Mouse (Mus musculus) forebrain, embryonic 10.5 days (tissue): ENCODE results near the gene Taf11. TPM values are rescaled to one million over a fixed set of nuclear protein-coding genes. Genes with fewer than 3 reads are reported as not detected.

Source experiments
- DNase-seq: peaks from one replicate; pipeline ENCODE4 v3.0.0-alpha.2; 2017; ENCODE audit warnings: low spot score; ENCODE audit errors: extremely low spot score
- H3K27ac ChIP-seq: fragments of 300-500 bp; sonication (generic); 2 replicates; pipeline ENCODE4 v1.5.1; 2016; ENCODE audit warnings: mild to moderate bottlenecking
- H3K27me3 ChIP-seq: fragments of 300-500 bp; sonication (generic); 2 replicates; pipeline ENCODE4 v1.6.1; 2016; ENCODE audit warnings: mild to moderate bottlenecking; ENCODE audit not compliant: poor library complexity, severe bottlenecking
- H3K36me3 ChIP-seq: fragments of 300-500 bp; sonication (generic); replicated peaks from 2 replicates; pipeline ENCODE4 v1.6.1; 2016; ENCODE audit warnings: mild to moderate bottlenecking, moderate library complexity
- H3K4me1 ChIP-seq: fragments of 300-500 bp; sonication (generic); 2 replicates; pipeline ENCODE4 v1.6.1; 2016
- H3K4me3 ChIP-seq: fragments of 300-500 bp; sonication (generic); 2 replicates; pipeline ENCODE4 v1.5.1; 2016; ENCODE audit warnings: mild to moderate bottlenecking, moderate library complexity
- H3K9me3 ChIP-seq: fragments of 300-500 bp; sonication (generic); 2 replicates; pipeline ENCODE4 v1.6.1; 2016; ENCODE audit warnings: mild to moderate bottlenecking, moderate library complexity
- WGBS: fragments of 180-500 bp; shearing (Covaris S2); methylation state at CpG from one replicate; pipeline ENCODE4 v1.1.7; 2016; 5-methylcytosine and 5-hydroxymethylcytosine counted together
- polyA plus RNA-seq: library from polyadenylated mRNA; unstranded; fragments of >200 nt; fragmentation: Nextera tagmentation; extraction: Ambion mirVana; gene quantifications from 2 replicates; pipeline ENCODE4 v1.2.1, GENCODE M21; 2016

Gene Taf11
- polyA plus RNA-seq, 1 experiment from 2014 or later: 91.4 TPM

DNA sequence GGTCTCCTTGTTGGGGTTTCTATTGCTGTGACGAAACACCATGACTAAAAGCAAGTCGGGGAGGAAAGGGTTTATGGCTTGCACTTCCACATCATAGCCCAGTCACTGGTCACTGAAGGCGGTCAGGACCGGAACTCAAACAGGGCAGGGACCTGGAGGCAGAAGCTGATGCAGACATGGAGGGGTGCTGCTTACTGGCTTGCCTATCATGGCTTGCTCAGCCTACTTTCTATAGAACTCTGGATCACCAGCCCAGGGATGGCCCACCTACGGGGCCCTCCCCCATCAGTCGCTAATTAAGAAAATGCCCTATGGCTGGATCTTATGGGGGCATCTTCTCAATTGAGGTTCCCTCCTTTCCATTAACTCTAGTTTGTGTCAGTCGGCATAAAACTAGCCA, 1.7 kb upstream of the Taf11 start:
- Histone ChIP-seq H3K36me3 (peaks cover 15% of the 10 kb centered on the region), H3K9me3 (no peaks in the 10 kb centered on the region), H3K4me3 (no peak overlapping the region), H3K27ac (no peak overlapping the region), H3K4me1 (peaks cover 40% of the 10 kb centered on the region), H3K27me3 (no peaks in the 10 kb centered on the region)
- no peak for DNase-seq
- WGBS: 90% methylated on average over 7 of the region's 7 CpGs

DNA sequence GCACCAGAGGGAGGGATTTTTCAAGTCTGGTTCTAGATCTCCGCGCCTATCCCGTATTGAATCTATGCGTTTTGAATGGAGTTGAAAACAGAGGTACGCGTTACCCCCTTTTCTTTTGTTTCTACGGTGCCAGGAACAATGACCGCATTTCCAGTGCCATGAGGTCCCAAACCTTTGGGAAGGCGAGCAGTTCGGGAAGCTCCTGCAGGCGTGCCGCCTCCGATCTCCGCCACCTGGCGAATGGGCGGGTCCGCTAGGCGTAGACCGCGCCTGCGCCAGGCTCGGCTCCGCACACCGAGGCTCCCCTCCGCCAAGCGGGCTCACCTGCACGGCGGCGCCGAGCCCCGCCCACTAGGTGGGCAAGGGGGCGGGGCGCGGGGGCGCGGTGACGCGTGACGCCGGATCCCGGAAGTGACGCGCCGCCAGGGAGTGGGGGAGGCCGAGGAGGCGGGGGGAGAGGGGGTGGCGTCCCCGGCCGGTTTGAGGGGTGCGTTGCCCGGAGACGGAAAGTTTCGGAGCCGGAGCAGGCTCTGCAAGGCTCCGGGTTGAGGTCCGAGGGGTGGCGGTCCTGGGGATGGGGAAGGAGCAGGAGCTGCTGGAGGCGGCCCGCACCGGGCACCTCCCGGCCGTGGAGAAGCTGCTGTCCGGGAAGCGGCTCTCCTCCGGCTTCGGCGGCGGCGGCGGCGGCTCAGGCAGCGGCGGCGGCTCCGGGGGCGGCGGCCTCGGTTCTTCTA, 589 bp downstream of the Taf11 start, which contains the start of gene Anks1:
Gene Anks1, plus strand, starts transcription at position 419 of the 734 bp plus-strand sequence.
- H3K27me3 ChIP-seq: no peaks in the 10 kb centered on the region
- no peaks in the 10 kb centered on the region for H3K9me3 ChIP-seq
- under 1% methylated on average over 78 of the region's 78 CpGs for WGBS
- H3K36me3 ChIP-seq: peaks cover 32% of the 10 kb centered on the region
- peaks cover 46% of the 10 kb centered on the region for H3K4me1 ChIP-seq
- peak within 1 kb of the TSS; percentile 91 for H3K27ac ChIP-seq
- DNase-seq: peak; percentile 86
- peak within 1 kb of the TSS; percentile 94 for H3K4me3 ChIP-seq

DNA sequence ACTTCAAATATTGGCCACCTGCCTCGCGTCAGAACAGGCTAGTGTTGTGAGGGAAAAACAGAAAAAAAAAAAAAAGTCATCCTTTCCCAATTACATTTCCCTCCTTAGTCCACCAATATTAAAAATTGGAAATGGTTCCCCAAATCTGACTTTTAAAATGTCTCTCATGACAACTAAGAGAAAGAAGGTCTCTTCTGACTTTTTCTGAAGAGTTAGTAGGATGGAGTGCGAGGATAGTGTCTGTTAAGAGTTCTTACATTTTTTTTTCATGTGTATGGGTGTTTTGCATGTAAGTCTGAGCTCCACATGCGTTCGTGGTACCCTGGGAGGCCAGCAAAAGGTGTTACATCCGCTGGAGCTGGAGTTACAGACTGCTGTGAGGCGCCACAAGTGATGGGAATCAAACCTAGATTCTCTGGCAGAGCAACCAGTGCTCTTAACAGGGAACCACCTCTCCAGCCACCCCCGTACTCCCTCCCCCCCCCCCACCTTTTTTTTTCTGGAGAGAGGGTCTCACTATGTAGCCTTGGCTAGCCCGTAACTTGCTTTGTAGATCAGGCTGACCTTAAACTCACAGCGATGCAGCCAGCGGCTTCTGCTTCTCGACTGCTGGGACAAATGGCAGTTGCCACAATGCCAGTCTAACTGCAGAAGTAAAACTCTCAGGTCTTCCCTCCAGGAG, 1.3 kb downstream of the Taf11 start:
- H3K36me3 ChIP-seq: peaks cover 32% of the 10 kb centered on the region
- under 1% methylated on average over 12 of the region's 12 CpGs for WGBS
- H3K27me3 ChIP-seq: no peaks in the 10 kb centered on the region
- H3K4me1 ChIP-seq: peaks cover 46% of the 10 kb centered on the region
- no peaks in the 10 kb centered on the region for H3K9me3 ChIP-seq
- peak overlapping the region; percentile 94 for H3K4me3 ChIP-seq
- H3K27ac ChIP-seq: peak overlapping the region; percentile 91
- no peak for DNase-seq

DNA sequence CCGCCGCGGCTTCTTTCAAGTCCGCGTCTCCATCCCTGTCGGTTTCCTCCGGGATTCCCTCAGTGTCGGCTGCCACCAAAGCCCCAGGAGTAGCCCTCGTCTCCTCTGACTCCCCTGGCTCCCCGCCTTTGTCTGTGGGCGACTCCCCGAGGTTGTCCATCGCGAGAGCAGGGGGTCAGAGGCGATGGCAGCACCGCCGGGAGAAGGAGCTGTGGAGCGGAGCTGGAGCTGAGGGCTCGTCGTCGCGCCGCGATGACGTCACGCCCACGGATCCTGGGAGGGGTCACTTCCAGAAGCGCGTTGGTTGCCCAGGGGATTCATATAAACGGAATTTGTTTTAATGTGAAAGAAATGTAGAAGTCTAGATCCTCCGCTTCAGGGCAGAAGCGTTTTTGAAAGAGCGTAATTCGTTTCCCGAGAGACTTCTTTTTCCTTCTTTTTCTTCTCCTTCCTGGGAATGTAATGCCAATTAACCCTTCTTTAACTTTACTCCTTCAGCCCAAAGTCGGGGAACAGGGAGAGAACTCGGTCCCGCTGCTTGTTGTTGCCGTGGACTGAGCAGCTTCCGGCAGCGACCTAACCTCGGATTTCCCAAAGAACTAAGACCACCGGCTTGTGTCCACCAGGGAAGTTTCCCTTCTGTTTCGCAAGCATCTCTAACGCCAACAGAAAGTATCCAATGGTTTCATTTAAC, 2.0 kb downstream of the Taf11 start:
- peak; percentile 90 for DNase-seq
- Histone ChIP-seq H3K4me1 (peaks cover 46% of the 10 kb centered on the region), H3K9me3 (no peaks in the 10 kb centered on the region), H3K27ac (peak overlapping the region; percentile 89), H3K36me3 (peaks cover 32% of the 10 kb centered on the region), H3K27me3 (no peaks in the 10 kb centered on the region), H3K4me3 (peak overlapping the region; percentile 94)
- under 1% methylated on average over 45 of the region's 45 CpGs for WGBS

DNA sequence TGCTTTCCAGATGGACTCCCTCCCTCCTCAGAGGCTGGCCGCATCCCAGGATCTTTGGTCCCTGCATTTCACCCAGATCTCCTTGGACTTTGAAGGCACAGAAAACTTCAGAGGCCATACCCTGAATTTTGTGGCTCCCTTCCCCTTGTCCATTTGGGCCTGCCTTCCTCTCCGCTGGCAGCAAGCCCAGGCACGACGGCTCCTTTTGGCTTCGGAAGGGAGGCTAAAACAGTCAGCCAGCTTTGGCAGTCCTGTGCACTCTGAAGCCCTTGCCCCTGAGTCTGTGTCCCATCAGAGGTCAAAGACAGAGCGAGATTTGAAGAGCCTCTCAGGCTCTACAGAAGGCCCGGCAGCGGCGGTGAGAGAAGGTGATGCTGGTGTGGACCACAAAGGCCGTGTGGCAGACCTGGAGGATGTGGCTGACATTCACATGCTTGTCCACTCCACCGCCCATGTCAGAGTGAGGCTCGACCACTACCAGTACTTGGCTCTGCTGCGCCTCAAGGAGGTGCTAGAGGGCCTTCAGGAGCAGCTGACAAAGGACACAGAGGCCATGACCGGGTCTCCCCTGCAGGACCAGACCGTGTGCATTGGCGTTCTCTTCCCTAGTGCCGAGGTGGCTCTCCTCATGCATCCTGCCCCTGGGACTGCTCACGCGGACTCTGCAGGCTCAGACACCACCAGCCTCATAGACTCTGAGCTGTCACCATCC, 23.0 kb downstream of the Taf11 start:
- no peak overlapping the region for H3K27ac ChIP-seq
- WGBS: 86% methylated on average over 19 of the region's 19 CpGs
- peaks cover 93% of the 10 kb centered on the region for H3K36me3 ChIP-seq
- H3K4me1 ChIP-seq: no peaks in the 10 kb centered on the region
- no peaks in the 10 kb centered on the region for H3K9me3 ChIP-seq
- H3K4me3 ChIP-seq: no peak overlapping the region
- DNase-seq: no peak
- no peaks in the 10 kb centered on the region for H3K27me3 ChIP-seq

DNA sequence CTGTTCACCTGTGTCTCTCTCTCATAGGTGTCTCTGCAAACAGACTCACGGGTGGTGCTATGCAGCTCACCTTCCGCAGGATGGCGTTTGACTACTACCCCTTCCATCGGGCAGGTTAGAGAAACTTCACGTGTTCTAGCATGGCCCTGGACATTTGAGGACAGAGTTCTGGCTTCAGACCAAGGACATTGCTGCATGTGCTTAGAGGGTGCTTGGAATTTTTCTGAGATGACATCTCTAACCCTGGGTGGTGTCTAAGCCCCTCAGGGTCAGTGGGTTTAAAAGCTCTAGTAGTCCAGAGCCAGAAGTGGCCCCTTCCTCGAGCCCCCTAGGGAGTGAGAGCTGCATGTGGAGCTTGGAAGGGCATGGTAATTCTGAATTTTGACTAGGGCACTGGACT, 25.6 kb downstream of the Taf11 start:
- H3K9me3 ChIP-seq: no peaks in the 10 kb centered on the region
- no peaks in the 10 kb centered on the region for H3K4me1 ChIP-seq
- DNase-seq: no peak
- no peak overlapping the region for H3K4me3 ChIP-seq
- 94% methylated on average over 6 of the region's 6 CpGs for WGBS
- H3K27ac ChIP-seq: no peak overlapping the region
- peaks cover 94% of the 10 kb centered on the region for H3K36me3 ChIP-seq
- no peaks in the 10 kb centered on the region for H3K27me3 ChIP-seq

DNA sequence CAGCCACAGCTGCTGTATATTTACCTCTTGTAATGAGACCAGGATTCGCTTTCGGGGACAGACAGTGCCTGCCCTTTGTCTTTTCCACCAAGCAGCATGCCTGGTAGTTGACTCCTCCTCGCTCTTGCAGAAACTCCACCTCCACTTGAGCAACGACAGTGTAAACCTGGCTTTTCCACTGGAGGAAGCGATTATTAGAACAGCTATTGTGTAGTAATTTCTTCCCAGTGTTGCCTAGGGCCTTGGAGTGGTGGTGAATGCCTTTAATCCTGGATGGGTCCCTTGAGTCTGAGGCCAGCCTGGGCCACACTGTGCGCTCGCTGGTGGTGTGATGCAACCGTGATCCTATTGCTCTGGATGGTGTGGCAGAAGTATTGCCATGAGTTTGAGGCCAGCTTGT, 26.5 kb downstream of the Taf11 start:
- peaks cover 94% of the 10 kb centered on the region for H3K36me3 ChIP-seq
- WGBS: 93% methylated on average over 8 of the region's 8 CpGs
- DNase-seq: no peak

DNA sequence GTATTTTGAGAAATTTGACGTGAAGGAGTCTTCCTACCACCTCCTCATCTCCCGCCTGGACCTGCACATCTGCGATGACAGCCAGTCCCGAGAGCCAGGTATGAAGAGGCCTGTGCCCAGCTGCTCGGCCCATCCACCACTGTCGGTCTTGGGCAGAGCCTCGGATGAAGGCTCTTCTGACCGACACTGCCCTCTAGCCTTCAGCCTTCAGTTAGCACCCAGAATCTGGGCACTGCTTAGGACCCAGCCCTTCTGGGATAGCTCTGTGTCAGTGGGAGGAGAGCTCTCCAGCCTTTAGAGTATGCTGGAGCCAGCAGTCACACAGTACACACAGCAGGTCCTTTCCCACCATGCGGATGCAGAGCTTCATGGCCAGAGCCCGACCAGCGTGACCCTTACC, 28.1 kb downstream of the Taf11 start:
- no peak for DNase-seq
- 78% methylated on average over 11 of the region's 11 CpGs for WGBS

More for the DNA sequence above, 26.5 kb downstream of the Taf11 start:
- Histone ChIP-seq H3K4me3 (no peak overlapping the region), H3K4me1 (no peaks in the 10 kb centered on the region), H3K27ac (no peak overlapping the region), H3K9me3 (no peaks in the 10 kb centered on the region), H3K27me3 (no peaks in the 10 kb centered on the region)

DNA sequence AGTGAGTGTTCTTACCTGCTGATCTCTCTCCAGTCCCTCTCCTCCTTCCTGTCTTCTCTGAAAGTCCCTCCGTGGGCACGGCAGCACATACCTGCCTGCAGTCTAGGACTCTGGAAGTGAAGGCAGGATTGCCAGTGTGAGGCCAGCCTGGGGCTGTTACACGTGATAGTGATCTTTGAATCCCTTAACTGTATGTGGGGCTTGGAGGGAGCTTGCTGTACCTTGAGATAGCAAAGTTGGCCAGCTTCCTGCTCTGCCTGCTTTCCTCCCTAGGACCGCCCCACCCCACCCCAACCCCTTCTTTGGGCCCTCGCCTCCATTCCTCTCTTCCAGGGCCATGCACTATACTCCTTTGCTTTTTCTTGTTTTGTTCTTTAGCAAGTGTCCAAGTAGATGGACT, 35.1 kb downstream of the Taf11 start:
- Histone ChIP-seq H3K9me3 (no peaks in the 10 kb centered on the region; the same call in 1 of the 2 replicates), H3K27me3 (no peaks in the 10 kb centered on the region), H3K36me3 (peaks cover 25% of the 10 kb centered on the region), H3K4me3 (no peak overlapping the region), H3K4me1 (no peaks in the 10 kb centered on the region), H3K27ac (no peak overlapping the region)
- WGBS: 69% methylated on average over 5 of the region's 5 CpGs
- DNase-seq: no peak

More for the DNA sequence above, 28.1 kb downstream of the Taf11 start:
- Histone ChIP-seq H3K36me3 (peaks cover 86% of the 10 kb centered on the region), H3K9me3 (no peaks in the 10 kb centered on the region), H3K4me3 (no peak overlapping the region), H3K4me1 (no peaks in the 10 kb centered on the region), H3K27me3 (no peaks in the 10 kb centered on the region), H3K27ac (no peak overlapping the region)

DNA sequence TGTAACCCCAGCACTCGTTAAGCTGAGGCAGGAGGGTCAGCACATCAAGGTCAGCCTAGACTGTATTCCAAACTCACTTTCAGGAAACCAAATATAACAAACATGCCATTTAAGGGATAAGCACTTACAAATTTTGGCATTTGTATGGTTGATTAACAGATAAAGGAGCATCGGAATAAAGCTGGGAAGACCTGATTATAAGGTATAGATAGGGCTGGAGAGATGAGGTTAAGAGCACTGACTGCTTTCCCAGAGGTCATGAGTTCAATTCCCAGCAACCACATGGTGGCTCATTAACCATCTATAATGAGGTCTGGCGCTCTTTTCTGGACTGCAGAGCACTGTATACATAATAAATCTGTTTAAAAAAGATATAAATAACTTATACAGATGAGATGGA, 36.1 kb downstream of the Taf11 start:
- WGBS: 91% methylated on average over 3 of the region's 3 CpGs
- Histone ChIP-seq H3K4me1 (no peaks in the 10 kb centered on the region), H3K27ac (no peak overlapping the region), H3K27me3 (no peaks in the 10 kb centered on the region), H3K9me3 (no peaks in the 10 kb centered on the region; the same call in 1 of the 2 replicates), H3K4me3 (no peak overlapping the region), H3K36me3 (peaks cover 21% of the 10 kb centered on the region)
- DNase-seq: no peak

DNA sequence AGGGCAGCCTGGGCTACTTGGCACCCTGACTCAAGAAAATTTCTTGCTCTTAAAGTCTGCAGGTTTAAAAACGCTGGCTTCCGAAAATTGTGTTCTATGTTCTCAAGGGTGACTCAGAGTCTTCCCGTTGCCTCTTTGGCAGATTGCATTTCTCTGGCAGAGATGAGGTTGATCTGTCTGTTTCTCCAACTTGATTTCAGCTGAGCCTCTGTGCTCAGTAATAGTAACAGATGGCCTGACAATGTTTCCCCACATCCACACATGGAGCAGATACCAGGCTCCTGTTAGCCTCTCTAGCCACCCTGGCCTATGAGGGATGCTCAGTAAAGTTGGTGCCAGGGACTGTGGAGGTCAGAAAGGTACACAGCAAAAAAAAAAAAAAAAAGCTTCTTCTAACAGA, 37.8 kb downstream of the Taf11 start:
- no peaks in the 10 kb centered on the region; the same call in 1 of the 2 replicates for H3K9me3 ChIP-seq
- H3K4me1 ChIP-seq: no peaks in the 10 kb centered on the region
- H3K36me3 ChIP-seq: peaks cover 10% of the 10 kb centered on the region
- no peak overlapping the region for H3K4me3 ChIP-seq
- WGBS: 93% methylated on average over 3 of the region's 3 CpGs
- no peaks in the 10 kb centered on the region for H3K27me3 ChIP-seq
- no peak overlapping the region for H3K27ac ChIP-seq
- no peak for DNase-seq

DNA sequence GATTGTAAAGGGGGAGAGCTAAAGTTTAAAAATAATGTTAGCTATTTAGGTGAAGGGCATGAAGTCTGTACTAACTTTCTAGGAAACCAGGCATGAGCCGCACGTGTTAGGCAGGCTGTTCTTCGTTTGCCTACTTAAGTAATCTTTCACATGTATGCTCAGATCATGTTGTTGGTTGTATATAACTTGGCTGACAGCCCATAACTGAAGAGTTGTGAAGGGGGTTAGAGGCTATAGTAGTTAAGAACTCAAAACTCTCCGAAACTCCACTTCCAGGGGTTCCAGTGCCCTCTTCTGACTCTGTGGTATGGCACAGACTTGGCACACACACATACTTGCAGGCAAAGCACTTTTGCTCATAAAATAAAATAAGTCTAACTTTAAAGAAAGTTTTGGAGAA, 42.9 kb downstream of the Taf11 start:
- H3K36me3 ChIP-seq: peaks cover 10% of the 10 kb centered on the region
- no peak for DNase-seq
- 98% methylated on average over 4 of the region's 4 CpGs for WGBS
- H3K4me3 ChIP-seq: no peak overlapping the region
- H3K27ac ChIP-seq: no peak overlapping the region
- H3K27me3 ChIP-seq: no peaks in the 10 kb centered on the region
- H3K9me3 ChIP-seq: no peaks in the 10 kb centered on the region; the same call in 1 of the 2 replicates
- no peaks in the 10 kb centered on the region for H3K4me1 ChIP-seq
